Mouse (Mus musculus) CH12.LX (cell line): ENCODE data around the gene Cdk14.

Source experiments
- CTCF ChIP-seq, 2 experiments: IDR thresholded peaks in 1 of 2; conservative IDR thresholded peaks in 1 of 2; 2 replicates each; pipeline ENCODE4 v1.5.1; 2011 to 2012; ENCODE audit warnings: low read depth in 2 of 2, low read length in 2 of 2, improper control_type of control experiment in 1 of 2, inconsistent platforms in 1 of 2, mild to moderate bottlenecking in 1 of 2, moderate library complexity in 1 of 2
- E2F4 ChIP-seq: IDR thresholded peaks from 2 replicates; pipeline ENCODE4 v1.6.1; 2011; ENCODE audit warnings: low read depth, low read length, improper control_type of control experiment; ENCODE audit not compliant: insufficient replicate concordance
- HCFC1 ChIP-seq: IDR thresholded peaks from 2 replicates; pipeline ENCODE4 v1.6.1; 2012; ENCODE audit warnings: low read depth, mild to moderate bottlenecking, inconsistent platforms, low read length, improper control_type of control experiment
- MAFK ChIP-seq: IDR thresholded peaks from 2 replicates; pipeline ENCODE4 v1.6.1; 2011; ENCODE audit warnings: low read length, improper control_type of control experiment; ENCODE audit not compliant: insufficient replicate concordance
- MAX ChIP-seq: IDR thresholded peaks from 2 replicates; pipeline ENCODE4 v1.6.1; 2011; ENCODE audit warnings: low read length, improper control_type of control experiment
- NELFE ChIP-seq: IDR thresholded peaks from 2 replicates; pipeline ENCODE4 v1.6.1; 2011; ENCODE audit warnings: low read depth, low read length, improper control_type of control experiment
- POLR2A ChIP-seq: IDR thresholded peaks from 2 replicates; pipeline ENCODE4 v1.6.1; 2011; ENCODE audit warnings: low read depth, mild to moderate bottlenecking, improper control_type of control experiment, low read length
- POLR2AphosphoS2 ChIP-seq: IDR thresholded peaks from 2 replicates; pipeline ENCODE4 v1.6.1; 2011; ENCODE audit warnings: low read depth, low read length, improper control_type of control experiment
- USF2 ChIP-seq: conservative IDR thresholded peaks from 2 replicates; pipeline ENCODE4 v1.6.1; 2011; ENCODE audit warnings: low read depth, low read length, improper control_type of control experiment
- ZKSCAN1 ChIP-seq: IDR thresholded peaks from 2 replicates; pipeline ENCODE4 v1.6.1; 2012; ENCODE audit warnings: low read depth, inconsistent platforms, low read length, improper control_type of control experiment, borderline replicate concordance

DNA sequence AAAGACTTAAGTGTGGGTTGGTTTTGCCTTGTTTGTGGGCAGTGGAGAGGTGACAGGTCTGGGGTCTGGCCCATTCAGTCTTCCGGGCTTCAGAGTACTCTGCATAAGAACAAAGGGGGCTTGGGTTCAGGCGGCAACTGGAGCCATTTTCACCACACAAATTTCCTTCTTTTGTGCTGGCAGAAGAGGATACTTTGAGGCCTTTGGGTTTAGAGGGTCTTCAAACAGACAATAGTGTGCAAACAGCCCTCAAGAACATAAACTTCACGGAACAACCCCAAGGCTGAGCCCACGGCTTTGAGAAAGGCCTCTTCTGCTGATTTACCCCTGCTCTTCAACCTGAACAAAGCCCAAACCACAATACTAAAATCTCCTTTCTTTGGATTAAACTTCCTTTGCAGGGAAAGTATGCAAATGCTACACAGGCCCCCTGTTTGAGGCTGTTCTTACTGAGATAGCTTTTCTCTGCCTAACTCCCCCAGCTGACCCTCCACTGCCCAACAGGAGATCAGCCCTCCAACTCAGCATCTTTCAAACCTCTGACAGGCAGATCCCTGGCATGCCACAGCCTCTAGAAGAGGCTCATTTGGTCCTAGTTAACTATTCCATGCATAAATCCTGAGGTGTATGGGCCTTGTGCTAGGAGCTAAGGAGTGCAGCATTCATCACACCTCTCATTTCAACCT, 549.9 kb downstream of the Cdk14 start:
- no peak for TF ChIP-seq CTCF (conservative IDR thresholded peaks at IDR 0.05 in 1 of 2, IDR thresholded peaks at IDR 0.05 in 1 of 2; ENCODE audit: low read depth in 2 of 2, low read length in 2 of 2)
- no peak for TF ChIP-seq POLR2A
- TF ChIP-seq USF2: no peak
- TF ChIP-seq MAX: no peak
- no peak for TF ChIP-seq HCFC1
- TF ChIP-seq E2F4: no peak
- TF ChIP-seq POLR2AphosphoS2: no peak
- TF ChIP-seq MAFK: no peak
- no peak for TF ChIP-seq ZKSCAN1
- TF ChIP-seq NELFE: no peak
